Mouse (Mus musculus) G1E (cell line): ENCODE measurements around the gene Pdlim5. TPM values are rescaled to one million over a fixed set of nuclear protein-coding genes. Genes with fewer than 3 reads are reported as not detected.

Experiments used
- ATAC-seq: 2 replicates; pipeline ENCODE4 v1.8.0; 2016; ENCODE audit warnings: mild to moderate bottlenecking; ENCODE audit not compliant: insufficient number of reproducible peaks, poor library complexity, low FRiP score, severe bottlenecking; ENCODE audit errors: extremely low read depth
- DNase-seq: peaks from one replicate; pipeline ENCODE4 v3.0.0; 2012; ENCODE audit warnings: low spot score
- H3K27me3 ChIP-seq: 2 replicates; pipeline ENCODE4 v1.6.1; 2012; ENCODE audit warnings: mild to moderate bottlenecking, low read length, inconsistent platforms; ENCODE audit not compliant: insufficient read depth
- H3K36me3 ChIP-seq: replicated peaks from 2 replicates; pipeline ENCODE3; 2012; ENCODE audit warnings: mild to moderate bottlenecking, inconsistent platforms
- H3K4me1 ChIP-seq: 2 replicates; pipeline ENCODE4 v1.6.1; 2012; ENCODE audit warnings: low read depth, low read length, inconsistent platforms, mixed read lengths; ENCODE audit not compliant: insufficient read depth
- H3K4me3 ChIP-seq: 2 replicates; pipeline ENCODE4 v1.5.1; 2012; ENCODE audit warnings: low read depth, mild to moderate bottlenecking, inconsistent platforms, low read length, moderate library complexity, mixed read lengths
- H3K9me3 ChIP-seq: replicated peaks from 2 replicates; pipeline ENCODE4 v1.6.1; 2012; ENCODE audit warnings: inconsistent platforms
- CTCF ChIP-seq: IDR thresholded peaks from 2 replicates; pipeline ENCODE4 v1.5.1; 2012; ENCODE audit warnings: low read depth, low read length, inconsistent platforms, mixed read lengths
- GATA1 ChIP-seq: IDR thresholded peaks from 2 replicates; pipeline ENCODE4 v1.6.1; 2012; ENCODE audit warnings: borderline replicate concordance, low read length, inconsistent platforms, mixed read lengths
- GATA2 ChIP-seq: IDR thresholded peaks from 2 replicates; pipeline ENCODE4 v1.6.1; 2012; ENCODE audit warnings: low read depth, low read length, inconsistent platforms, borderline replicate concordance
- POLR2AphosphoS5 ChIP-seq: IDR thresholded peaks from 2 replicates; pipeline ENCODE4 v1.6.1; 2012; ENCODE audit warnings: low read depth, low read length, inconsistent platforms; ENCODE audit not compliant: insufficient replicate concordance
- TAL1 ChIP-seq: conservative IDR thresholded peaks from 2 replicates; pipeline ENCODE4 v1.6.1; 2012; ENCODE audit warnings: low read depth, low read length, inconsistent platforms, mixed read lengths
- polyA plus RNA-seq: library from polyadenylated mRNA; stranded (reverse); fragments of >175 nt; gene quantifications from 2 replicates; pipeline ENCODE4 v1.2.3, GENCODE M21; 2012
- total RNA-seq, 2 experiments: library from RNA; stranded (forward) in 1 of 2; stranded (reverse) in 1 of 2; fragments of 200-1000 nt in 1 of 2; fragments of >200 nt in 1 of 2; fragmentation: Nextera tagmentation in 1 of 2; gene quantifications; 2 replicates each; pipeline ENCODE4 v1.2.3; 2014 to 2017

Gene Pdlim5
- total and polyA plus RNA-seq, 3 experiments: 32.5 to 55.7 (median 33.4) TPM

DNA sequence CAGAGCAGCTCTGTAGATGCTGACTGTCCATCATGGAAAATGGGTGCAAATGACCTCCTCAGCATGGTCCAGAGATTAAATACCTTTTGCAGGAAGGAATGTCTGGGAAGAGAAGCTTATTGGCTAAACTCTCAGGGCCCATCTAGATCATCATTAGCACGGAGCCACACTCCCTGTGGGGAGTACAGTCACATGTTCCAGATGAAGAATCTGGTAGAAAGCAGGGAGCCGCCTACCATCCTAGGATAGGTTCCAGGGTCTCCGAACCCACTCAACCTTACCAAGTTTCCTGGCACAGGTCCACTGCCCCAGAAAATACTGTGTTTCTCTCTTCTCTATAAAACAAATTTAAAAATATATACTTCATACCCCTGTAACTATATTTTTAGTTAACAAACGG, 57.4 kb downstream of the Pdlim5 start:
- ATAC-seq: no peak
- DNase-seq: no peak
- H3K36me3 ChIP-seq: peaks cover 19% of the 10 kb centered on the region
- H3K4me1 ChIP-seq: peaks cover 9% of the 10 kb centered on the region
- no peak for TF ChIP-seq POLR2AphosphoS5
- no peak for TF ChIP-seq TAL1
- TF ChIP-seq GATA2: no peak
- TF ChIP-seq GATA1: no peak
- no peak for TF ChIP-seq CTCF
- H3K27me3 ChIP-seq: no peaks in the 10 kb centered on the region
- H3K4me3 ChIP-seq: no peak overlapping the region
- no peaks in the 10 kb centered on the region for H3K9me3 ChIP-seq

- Histone ChIP-seq H3K9me3 (no peaks in the 10 kb centered on the region), H3K27me3 (no peaks in the 10 kb centered on the region), H3K4me3 (no peak overlapping the region), H3K4me1 (peaks cover 29% of the 10 kb centered on the region), H3K36me3 (peaks cover 16% of the 10 kb centered on the region)
- TF ChIP-seq GATA1 (no peak), CTCF (no peak), TAL1 (no peak), GATA2 (no peak), POLR2AphosphoS5 (no peak)
- DNase-seq: no peak
- ATAC-seq: no peak
These were observed 61.0 kb downstream of the Pdlim5 start for GRCm38 (mm10) chr3:142334496-142334895.

DNA sequence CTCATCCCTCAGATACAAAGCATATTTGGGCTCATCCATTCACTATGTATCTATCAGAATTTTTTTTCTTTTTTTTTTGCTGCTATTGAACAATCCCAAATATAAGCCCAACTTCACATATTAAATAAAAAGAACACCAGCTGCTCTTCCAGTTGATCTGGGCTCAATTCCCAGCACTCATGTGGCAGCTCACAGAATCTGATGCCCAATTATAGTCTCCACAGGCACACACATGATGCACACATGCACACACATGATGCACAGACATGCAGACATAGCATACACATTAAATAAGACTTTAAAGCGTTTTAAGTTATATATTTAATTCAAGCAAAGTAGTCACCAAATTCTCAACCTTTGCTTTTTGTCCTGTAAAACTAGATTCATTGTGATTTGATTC, 62.0 kb downstream of the Pdlim5 start:
- ATAC-seq: no peak
- peaks cover 16% of the 10 kb centered on the region for H3K36me3 ChIP-seq
- TF ChIP-seq CTCF (no peak), GATA1 (no peak), TAL1 (no peak), POLR2AphosphoS5 (no peak), GATA2 (no peak)
- peaks cover 29% of the 10 kb centered on the region for H3K4me1 ChIP-seq
- no peak for DNase-seq
- H3K4me3 ChIP-seq: no peak overlapping the region
- H3K27me3 ChIP-seq: no peaks in the 10 kb centered on the region
- H3K9me3 ChIP-seq: no peaks in the 10 kb centered on the region

- ATAC-seq: peak; percentile 38; the same call in 1 of the 2 replicates
- no peak for DNase-seq
These were observed 62.8 kb downstream of the Pdlim5 start for GRCm38 (mm10) chr3:142332716-142333115.

GRCm38 (mm10) chr3:142331872-142332554, 63.5 kb downstream of the Pdlim5 start:
- DNase-seq (no peak), ATAC-seq (peak; percentile 74)
- H3K4me1 ChIP-seq: peaks cover 29% of the 10 kb centered on the region
- H3K27me3 ChIP-seq: no peaks in the 10 kb centered on the region
- TF ChIP-seq TAL1 (0 out of 2 replicates have a peak, but pooled peaks have one; percentile 18), POLR2AphosphoS5 (no peak)
- no peaks in the 10 kb centered on the region for H3K9me3 ChIP-seq
- peaks cover 7% of the 10 kb centered on the region for H3K36me3 ChIP-seq
- peak overlapping the region; percentile 48; the same call in 1 of the 2 replicates for H3K4me3 ChIP-seq

More at GRCm38 (mm10) chr3:142332716-142333115, 62.8 kb downstream of the Pdlim5 start:
- no peak overlapping the region for H3K4me3 ChIP-seq
- peaks cover 29% of the 10 kb centered on the region for H3K4me1 ChIP-seq
- no peaks in the 10 kb centered on the region for H3K27me3 ChIP-seq
- peaks cover 12% of the 10 kb centered on the region for H3K36me3 ChIP-seq
- no peak for TF ChIP-seq CTCF
- TF ChIP-seq POLR2AphosphoS5: no peak
- no peak for TF ChIP-seq GATA2
- no peaks in the 10 kb centered on the region for H3K9me3 ChIP-seq

DNA sequence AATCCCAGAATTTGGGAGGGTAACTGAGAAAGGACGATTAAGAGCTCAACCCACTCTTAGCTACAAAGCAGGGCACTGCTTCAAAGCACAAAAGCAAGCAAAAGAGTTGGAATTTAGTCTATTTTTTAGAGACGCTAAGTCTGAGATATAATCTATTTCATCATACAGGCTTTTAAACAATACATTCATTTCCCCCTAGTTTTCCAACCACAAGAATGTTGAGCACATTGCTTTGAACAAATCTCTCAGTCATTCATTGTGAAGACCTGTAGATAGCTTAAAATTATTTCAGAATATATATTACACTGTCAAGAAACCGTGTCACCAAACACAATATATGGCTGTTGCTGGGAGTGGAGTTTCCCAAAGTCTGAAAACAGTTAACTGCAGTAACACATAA, 65.1 kb downstream of the Pdlim5 start:
- ATAC-seq (no peak), DNase-seq (no peak)
- H3K36me3 ChIP-seq: peaks cover 6% of the 10 kb centered on the region
- H3K4me1 ChIP-seq: peaks cover 29% of the 10 kb centered on the region
- no peaks in the 10 kb centered on the region for H3K27me3 ChIP-seq
- TF ChIP-seq POLR2AphosphoS5 (no peak), CTCF (no peak), GATA2 (no peak), GATA1 (no peak), TAL1 (no peak)
- H3K4me3 ChIP-seq: no peak overlapping the region
- H3K9me3 ChIP-seq: no peaks in the 10 kb centered on the region
